Mouse (Mus musculus) G1E (cell line): Measurements from ENCODE around the gene St6galnac3.

Experiments used
- CTCF ChIP-seq: IDR thresholded peaks from 2 replicates; pipeline ENCODE4 v1.5.1; 2012; ENCODE audit warnings: low read depth, low read length, inconsistent platforms, mixed read lengths
- GATA1 ChIP-seq: IDR thresholded peaks from 2 replicates; pipeline ENCODE4 v1.6.1; 2012; ENCODE audit warnings: borderline replicate concordance, low read length, inconsistent platforms, mixed read lengths
- TAL1 ChIP-seq: conservative IDR thresholded peaks from 2 replicates; pipeline ENCODE4 v1.6.1; 2012; ENCODE audit warnings: low read depth, low read length, inconsistent platforms, mixed read lengths

DNA sequence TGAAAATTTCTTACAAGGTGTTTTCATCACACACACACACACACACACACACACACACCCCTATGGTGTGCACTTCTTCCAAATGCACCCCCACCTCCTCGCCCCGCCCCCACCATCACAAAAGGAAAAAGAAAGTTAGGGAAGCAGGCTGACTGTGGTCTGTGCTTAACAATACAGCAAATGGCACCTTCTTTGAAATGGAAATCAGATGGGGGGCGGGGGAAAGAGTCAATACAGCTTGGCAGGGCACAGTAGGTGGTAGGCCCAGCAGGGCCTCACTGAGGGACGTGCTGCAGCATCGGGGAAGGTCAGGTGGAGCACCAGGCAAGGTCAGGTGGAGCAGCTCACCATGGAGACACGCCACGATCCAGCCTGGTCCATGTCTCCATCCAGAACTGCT lies 49.1 kb downstream of the St6galnac3 start:
- TF ChIP-seq GATA1 (no peak), CTCF (no peak), TAL1 (no peak)
